Mouse (Mus musculus) neural tube, embryonic 13.5 days (tissue): Measurements from ENCODE around the gene Pabpc4. TPM values are rescaled to one million over a fixed set of nuclear protein-coding genes. Genes with fewer than 3 reads are reported as not detected.

Experiments
- ATAC-seq: fragments of 200-750 bp; cut with Nextera tagmentation; 2 replicates; pipeline ENCODE4 v1.8.0; 2017; ENCODE audit warnings: low read depth, mild to moderate bottlenecking, moderate TSS enrichment, moderate library complexity
- H3K27ac ChIP-seq: fragments of 300-500 bp; sonication (generic); replicated peaks from 2 replicates; pipeline ENCODE4 v1.5.1; 2015; ENCODE audit warnings: moderate library complexity, mild to moderate bottlenecking, inconsistent platforms
- H3K27me3 ChIP-seq: fragments of 300-500 bp; sonication (generic); 2 replicates; pipeline ENCODE4 v1.6.1; 2015; ENCODE audit warnings: mild to moderate bottlenecking, inconsistent platforms
- H3K36me3 ChIP-seq: fragments of 300-500 bp; sonication (generic); 2 replicates; pipeline ENCODE4 v1.6.1; 2015; ENCODE audit warnings: mild to moderate bottlenecking, inconsistent platforms
- H3K4me1 ChIP-seq: fragments of 300-500 bp; sonication (generic); replicated peaks from 2 replicates; pipeline ENCODE4 v1.6.1; 2015; ENCODE audit warnings: inconsistent platforms
- H3K4me2 ChIP-seq: fragments of 300-500 bp; sonication (generic); 2 replicates; pipeline ENCODE4 v1.6.1; 2015; ENCODE audit warnings: inconsistent platforms, mild to moderate bottlenecking, moderate library complexity
- H3K4me3 ChIP-seq: fragments of 300-500 bp; sonication (generic); 2 replicates; pipeline ENCODE4 v1.5.1; 2015; ENCODE audit warnings: mild to moderate bottlenecking, inconsistent platforms
- H3K9ac ChIP-seq: fragments of 300-500 bp; sonication (generic); 2 replicates; pipeline ENCODE4 v1.6.1; 2015; ENCODE audit warnings: moderate library complexity, mild to moderate bottlenecking, inconsistent platforms
- H3K9me3 ChIP-seq: fragments of 300-500 bp; sonication (generic); 2 replicates; pipeline ENCODE4 v1.6.1; 2016; ENCODE audit warnings: inconsistent platforms
- WGBS: fragments of 180-500 bp; shearing (Covaris S2); methylation state at CpG from one replicate; pipeline ENCODE4 v1.1.7; 2015; 5-methylcytosine and 5-hydroxymethylcytosine counted together
- polyA plus RNA-seq: library from polyadenylated mRNA; unstranded; fragments of >200 nt; fragmentation: Nextera tagmentation; extraction: Ambion mirVana; gene quantifications from 2 replicates; pipeline ENCODE4 v1.2.1, GENCODE M21; 2015

Pabpc4 gene
- polyA plus RNA-seq, 1 experiment from 2014 or later, result 24.2 TPM

DNA sequence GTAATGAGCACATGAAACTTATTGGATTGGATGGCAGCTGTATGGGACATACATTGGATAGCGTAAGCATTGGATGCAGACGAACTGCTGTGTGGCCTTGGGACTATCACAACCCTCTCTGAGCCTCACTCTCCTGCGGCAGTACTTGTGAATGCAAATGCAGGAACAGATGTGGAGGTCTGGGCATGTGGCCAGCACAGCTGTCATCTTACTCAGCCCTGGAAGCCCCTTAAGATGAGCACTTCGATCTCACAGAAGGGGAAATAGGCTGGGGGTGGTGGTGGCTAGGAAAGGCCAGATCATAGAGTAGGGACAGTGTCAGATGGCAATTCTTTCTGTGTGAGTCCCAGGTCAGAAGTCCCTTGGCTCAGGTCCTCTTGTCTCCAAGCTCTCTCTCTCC lies 75.5 kb downstream of the Pabpc4 start:
- Histone ChIP-seq H3K27me3 (peaks cover 28% of the 10 kb centered on the region), H3K4me3 (no peak overlapping the region), H3K4me1 (peaks cover 8% of the 10 kb centered on the region), H3K27ac (no peak overlapping the region), H3K9ac (no peak overlapping the region), H3K4me2 (no peak overlapping the region), H3K9me3 (no peaks in the 10 kb centered on the region), H3K36me3 (no peaks in the 10 kb centered on the region)
- WGBS, result 70% methylated on average over 4 of the region's 4 CpGs
- no peak for ATAC-seq

DNA sequence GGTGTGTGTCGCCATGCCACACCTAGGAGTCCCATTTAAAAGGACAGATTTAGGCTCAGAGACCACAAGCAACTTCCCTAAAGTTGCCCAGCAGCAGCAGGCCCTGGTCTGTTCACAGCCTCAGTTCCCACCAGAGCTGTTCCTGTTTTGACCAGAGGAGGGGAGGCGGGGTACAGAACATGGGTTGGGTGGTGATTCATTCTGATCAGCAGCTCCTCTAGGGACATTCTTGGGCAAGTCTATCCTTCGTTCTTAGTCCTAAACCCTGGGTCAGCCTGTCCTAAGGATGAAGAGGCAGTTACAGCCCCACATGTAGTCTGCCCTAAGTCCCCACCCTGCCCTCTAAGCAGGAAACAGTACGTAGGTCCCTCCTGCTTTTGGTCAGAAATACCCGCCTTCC lies 78.1 kb downstream of the Pabpc4 start:
- Histone ChIP-seq H3K9me3 (no peaks in the 10 kb centered on the region), H3K4me1 (peaks cover 16% of the 10 kb centered on the region), H3K4me2 (no peak overlapping the region), H3K9ac (no peak overlapping the region), H3K36me3 (no peaks in the 10 kb centered on the region), H3K27ac (no peak overlapping the region), H3K4me3 (no peak overlapping the region), H3K27me3 (peaks cover 53% of the 10 kb centered on the region)
- ATAC-seq, result no peak
- WGBS, result 74% methylated on average over 5 of the region's 5 CpGs

DNA sequence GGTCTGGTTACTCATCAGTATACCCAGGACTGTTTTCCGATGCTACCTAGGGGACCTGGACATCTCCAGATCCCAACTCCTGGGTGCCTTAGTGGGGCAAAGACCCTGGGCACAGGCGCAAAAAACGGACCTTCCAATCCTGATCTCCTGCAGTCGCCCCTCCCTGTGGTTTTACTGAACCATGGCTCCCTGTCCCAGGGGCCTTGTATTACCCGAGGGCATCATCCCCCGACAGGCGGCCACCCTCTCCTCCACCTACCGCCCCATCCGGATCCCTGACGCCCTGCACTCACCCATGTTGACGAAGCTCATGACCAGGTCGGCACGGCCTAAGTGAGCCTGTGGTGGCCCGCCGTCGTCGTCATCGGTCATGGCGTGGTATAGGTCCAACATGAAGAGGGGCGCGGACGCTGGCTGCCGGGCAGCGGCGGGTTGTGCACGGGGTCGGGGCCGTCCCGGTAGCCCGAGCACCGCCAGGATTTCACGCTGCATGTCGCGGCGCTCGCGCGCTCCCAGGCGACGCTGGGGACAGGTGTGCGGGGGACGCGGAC lies 80.0 kb downstream of the Pabpc4 start:
- ATAC-seq, result peak; percentile 38; the same call in 1 of the 2 replicates
- 3% methylated on average over 43 of the region's 43 CpGs for WGBS

DNA sequence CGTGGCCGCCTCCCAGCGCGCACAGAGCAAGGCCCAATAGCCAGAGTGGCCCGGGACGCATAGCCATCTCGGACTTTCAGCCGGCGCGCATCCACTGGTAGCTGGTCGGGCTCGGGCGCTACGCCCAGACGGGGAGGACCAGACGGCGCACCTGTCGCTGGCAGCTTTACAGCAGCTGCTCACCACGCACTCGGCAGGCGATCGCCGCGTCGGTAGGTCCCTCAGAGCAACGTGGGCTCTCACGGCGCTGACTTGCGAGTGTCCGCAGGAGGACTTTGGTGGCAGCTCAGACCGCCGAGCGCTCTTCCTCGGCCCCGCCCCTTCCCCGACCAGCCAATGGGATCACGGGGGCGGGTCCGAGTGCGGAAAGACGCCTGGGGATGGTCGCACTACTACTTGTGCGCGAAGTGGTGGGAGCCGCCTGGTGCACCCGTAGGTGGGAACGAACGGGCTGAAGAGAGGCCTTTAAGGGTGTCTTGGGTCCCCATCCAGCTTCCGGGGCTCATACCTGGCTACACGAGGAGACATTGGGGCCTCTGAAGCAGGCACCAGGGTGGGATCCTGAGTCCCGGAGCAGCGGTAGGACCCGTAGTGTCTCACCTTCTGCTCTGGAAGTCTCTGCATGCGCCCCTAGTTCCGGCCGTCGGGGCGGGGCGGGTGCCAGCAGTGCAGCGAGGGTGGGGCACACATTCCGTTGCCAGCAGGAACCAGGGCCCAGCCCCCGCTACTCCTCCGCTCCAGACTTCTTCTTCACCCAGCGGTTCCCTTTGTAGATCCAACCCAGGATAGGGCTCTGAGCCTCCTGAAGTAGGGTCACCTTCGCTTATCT lies 80.7 kb downstream of the Pabpc4 start, which contains the start of gene Bmp8a:
TSS of gene Bmp8a (minus strand) at position 611 of the 829 bp plus-strand sequence.
- H3K9ac ChIP-seq, result peak within 1 kb of the TSS; percentile 50

More for the DNA sequence above, 80.0 kb downstream of the Pabpc4 start:
- peak overlapping the region; percentile 84 for H3K4me2 ChIP-seq
- peak overlapping the region; percentile 50; the same call in 1 of the 2 replicates for H3K9ac ChIP-seq
- H3K27ac ChIP-seq, result no peak overlapping the region
- peaks cover 53% of the 10 kb centered on the region for H3K27me3 ChIP-seq
- peaks cover 16% of the 10 kb centered on the region for H3K4me1 ChIP-seq
- H3K36me3 ChIP-seq, result peaks cover 4% of the 10 kb centered on the region
- peak overlapping the region; percentile 52 for H3K4me3 ChIP-seq
- no peaks in the 10 kb centered on the region for H3K9me3 ChIP-seq

DNA sequence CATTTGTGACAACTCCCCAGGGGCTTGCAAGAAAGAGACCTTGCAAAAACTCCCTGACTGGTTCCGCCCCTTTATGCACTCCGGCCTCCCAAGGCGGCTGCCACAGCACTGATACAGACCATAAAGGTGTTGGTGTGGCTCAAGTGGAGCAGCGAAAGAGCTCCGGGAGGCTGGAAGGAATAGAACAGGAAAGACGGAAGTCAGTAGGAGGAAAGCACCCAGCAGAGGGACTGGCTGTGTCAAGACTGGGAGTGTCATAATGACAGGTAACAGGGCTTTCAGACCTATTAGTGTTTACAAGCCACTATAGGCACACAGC lies 81.3 kb downstream of the Pabpc4 start:
- ATAC-seq, result no peak
- H3K27me3 ChIP-seq, result peaks cover 53% of the 10 kb centered on the region
- H3K4me1 ChIP-seq, result peaks cover 16% of the 10 kb centered on the region
- H3K4me2 ChIP-seq, result peak overlapping the region; percentile 84
- 5% methylated on average over 6 of the region's 6 CpGs for WGBS
- H3K27ac ChIP-seq, result no peak overlapping the region
- peaks cover 16% of the 10 kb centered on the region for H3K36me3 ChIP-seq
- H3K9me3 ChIP-seq, result no peaks in the 10 kb centered on the region
- H3K4me3 ChIP-seq, result peak overlapping the region; percentile 52
- no peak overlapping the region for H3K9ac ChIP-seq

More for the DNA sequence above, 80.7 kb downstream of the Pabpc4 start, which contains the start of gene Bmp8a:
- peak within 1 kb of the TSS; percentile 84 for H3K4me2 ChIP-seq
- H3K9me3 ChIP-seq, result no peaks in the 10 kb centered on the region
- under 1% methylated on average over 65 of the region's 65 CpGs for WGBS
- peak; percentile 87 for ATAC-seq
- peaks cover 11% of the 10 kb centered on the region for H3K36me3 ChIP-seq
- peaks cover 16% of the 10 kb centered on the region for H3K4me1 ChIP-seq
- no peak within 1 kb of the TSS for H3K27ac ChIP-seq
- peak within 1 kb of the TSS; percentile 52 for H3K4me3 ChIP-seq
- peaks cover 53% of the 10 kb centered on the region for H3K27me3 ChIP-seq

Other genes with a start within 250 kb of the Pabpc4 start
- gene Trit1, start 245.8 kb upstream of the Pabpc4 start, polyA plus RNA-seq, result 23.0 and 27.2 TPM in 2 replicates
- gene Bmp8b, start 157.2 kb upstream of the Pabpc4 start, polyA plus RNA-seq, result 0.14 and 0.18 TPM in 2 replicates
- 0.45 TPM in 1 of 2 replicates, not detected in the other for gene Oxct2b, start 146.1 kb upstream of the Pabpc4 start, polyA plus RNA-seq
- 61.8 and 62.7 TPM in 2 replicates for gene Ppie, start 122.4 kb upstream of the Pabpc4 start, polyA plus RNA-seq
- 10.4 and 11.2 TPM in 2 replicates for gene Hpcal4, start 79.1 kb upstream of the Pabpc4 start, polyA plus RNA-seq
- not detected in 2 replicates for gene Nt5c1a, start 60.8 kb upstream of the Pabpc4 start, polyA plus RNA-seq
- 13.6 and 13.9 TPM in 2 replicates for gene Heyl, start 28.8 kb upstream of the Pabpc4 start, polyA plus RNA-seq
- gene Oxct2a, start 61.3 kb downstream of the Pabpc4 start, polyA plus RNA-seq, result not detected in 2 replicates
- 0.28 and 0.33 TPM in 2 replicates for gene Bmp8a, start 80.9 kb downstream of the Pabpc4 start, polyA plus RNA-seq